Mouse (Mus musculus) midbrain, embryonic 16.5 days (tissue): ENCODE data around the gene Slc17a6. TPM values are rescaled to one million over a fixed set of nuclear protein-coding genes. Genes with fewer than 3 reads are reported as not detected.
"Not testable (repeated sequence)": the region's sequence is repeated elsewhere in the genome, so short reads cannot be mapped to it uniquely, and the experiment has no call there.

Experiments
- ATAC-seq: fragments of 200-750 bp; cut with Nextera tagmentation; 2 replicates; pipeline ENCODE4 v1.8.0; 2017; ENCODE audit warnings: moderate TSS enrichment
- H3K27ac ChIP-seq: fragments of 300-500 bp; sonication (generic); 2 replicates; pipeline ENCODE4 v1.5.1; 2014; ENCODE audit warnings: mild to moderate bottlenecking, low read length, mixed read lengths
- H3K27me3 ChIP-seq: fragments of 300-500 bp; sonication (generic); 2 replicates; pipeline ENCODE4 v1.6.1; 2014; ENCODE audit warnings: low read depth, low read length, mixed read lengths; ENCODE audit not compliant: control insufficient read depth, insufficient read depth
- H3K36me3 ChIP-seq: fragments of 300-500 bp; sonication (generic); 2 replicates; pipeline ENCODE4 v1.6.1; 2014; ENCODE audit warnings: mild to moderate bottlenecking, low read length, moderate library complexity, mixed read lengths; ENCODE audit not compliant: control insufficient read depth, insufficient read depth
- H3K4me1 ChIP-seq: fragments of 300-500 bp; sonication (generic); 2 replicates; pipeline ENCODE4 v1.6.1; 2014; ENCODE audit warnings: mild to moderate bottlenecking, low read length, mixed read lengths; ENCODE audit not compliant: control insufficient read depth, insufficient read depth
- H3K4me2 ChIP-seq: fragments of 300-500 bp; sonication (generic); 2 replicates; pipeline ENCODE4 v1.6.1; 2014; ENCODE audit warnings: mild to moderate bottlenecking, low read length, mixed read lengths
- H3K4me3 ChIP-seq: fragments of 300-500 bp; sonication (generic); 2 replicates; pipeline ENCODE4 v1.5.1; 2014; ENCODE audit warnings: low read depth, mild to moderate bottlenecking, low read length, moderate library complexity, mixed read lengths
- H3K9ac ChIP-seq: fragments of 300-500 bp; sonication (generic); 2 replicates; pipeline ENCODE4 v1.6.1; 2014; ENCODE audit warnings: low read depth, low read length, mixed read lengths
- H3K9me3 ChIP-seq: fragments of 300-500 bp; sonication (generic); replicated peaks from 2 replicates; pipeline ENCODE4 v1.6.1; 2014; ENCODE audit warnings: mild to moderate bottlenecking, low read length, mixed read lengths; ENCODE audit not compliant: control insufficient read depth, poor library complexity, severe bottlenecking
- WGBS: fragments of 180-500 bp; shearing (Covaris S2); extraction: QIAGEN DNeasy Blood & Tissue Kit; methylation state at CpG from one replicate; pipeline ENCODE4 v1.1.7; 2014; 5-methylcytosine and 5-hydroxymethylcytosine counted together
- polyA plus RNA-seq: library from polyadenylated mRNA; unstranded; fragments of >200 nt; fragmentation: Nextera tagmentation; extraction: Ambion mirVana; gene quantifications from 2 replicates; pipeline ENCODE4 v1.2.1, GENCODE M21; 2015

Gene Slc17a6
- polyA plus RNA-seq, 1 experiment from 2014 or later: 142 TPM

GRCm38 (mm10) chr7:51631171-51631570 lies 9.4 kb downstream of the Slc17a6 start:
- Histone ChIP-seq H3K27me3 (no peaks in the 10 kb centered on the region), H3K4me1 (no peaks in the 10 kb centered on the region), H3K9ac (peak overlapping the region; percentile 74), H3K36me3 (no peaks in the 10 kb centered on the region), H3K9me3 (no peaks in the 10 kb centered on the region), H3K4me3 (peak overlapping the region; percentile 36), H3K27ac (peak overlapping the region; percentile 88), H3K4me2 (peak overlapping the region; percentile 72)
- WGBS: 39% methylated on average over 3 of the region's 3 CpGs
- no peak for ATAC-seq

- Histone ChIP-seq H3K36me3 (no peaks in the 10 kb centered on the region), H3K9me3 (no peaks in the 10 kb centered on the region), H3K9ac (peak overlapping the region; percentile 27), H3K4me2 (peak overlapping the region; percentile 56), H3K27me3 (no peaks in the 10 kb centered on the region), H3K4me1 (no peaks in the 10 kb centered on the region; the same call in 1 of the 2 replicates), H3K4me3 (peak overlapping the region; percentile 35), H3K27ac (peak overlapping the region; percentile 84)
- peak; percentile 91 for ATAC-seq
- 2% methylated on average over 9 of the region's 9 CpGs for WGBS
These were observed 10.9 kb downstream of the Slc17a6 start for GRCm38 (mm10) chr7:51632543-51633229.

- H3K9me3 ChIP-seq: no peaks in the 10 kb centered on the region
- peak overlapping the region; percentile 18 for H3K4me3 ChIP-seq
- no peaks in the 10 kb centered on the region for H3K27me3 ChIP-seq
- ATAC-seq: peak; percentile 61
- H3K36me3 ChIP-seq: no peaks in the 10 kb centered on the region
- peak overlapping the region; percentile 56 for H3K4me2 ChIP-seq
- peak overlapping the region; percentile 84 for H3K27ac ChIP-seq
- WGBS: 2% methylated on average over 7 of the region's 7 CpGs
- H3K4me1 ChIP-seq: no peaks in the 10 kb centered on the region; the same call in 1 of the 2 replicates
- H3K9ac ChIP-seq: peak overlapping the region; percentile 27
These were observed 11.5 kb downstream of the Slc17a6 start for GRCm38 (mm10) chr7:51633230-51633844.

GRCm38 (mm10) chr7:51657152-51657551 lies 35.3 kb downstream of the Slc17a6 start:
- Histone ChIP-seq H3K9me3 (no peaks in the 10 kb centered on the region), H3K4me1 (no peaks in the 10 kb centered on the region), H3K36me3 (no peaks in the 10 kb centered on the region), H3K9ac (no peak overlapping the region), H3K27ac (no peak overlapping the region), H3K4me2 (no peak overlapping the region), H3K27me3 (no peaks in the 10 kb centered on the region), H3K4me3 (no peak overlapping the region)
- ATAC-seq: no peak
- 75% methylated on average over 3 of the region's 3 CpGs for WGBS

- Histone ChIP-seq H3K9ac (no peak overlapping the region), H3K27ac (peak overlapping the region; percentile 73), H3K9me3 (no peaks in the 10 kb centered on the region), H3K4me2 (no peak overlapping the region), H3K4me1 (0 out of 2 replicates have a peak, but pooled peaks cover 2% of the 10 kb centered on the region), H3K4me3 (no peak overlapping the region), H3K36me3 (no peaks in the 10 kb centered on the region), H3K27me3 (no peaks in the 10 kb centered on the region)
- WGBS: 5% methylated on average over 5 of the region's 5 CpGs
- ATAC-seq: peak; percentile 84
These were observed 40.6 kb downstream of the Slc17a6 start for GRCm38 (mm10) chr7:51662441-51662840.

GRCm38 (mm10) chr7:51693539-51694217 lies 71.9 kb downstream of the Slc17a6 start:
- no peaks in the 10 kb centered on the region for H3K27me3 ChIP-seq
- peaks cover 13% of the 10 kb centered on the region for H3K4me1 ChIP-seq
- H3K9ac ChIP-seq: no peak overlapping the region
- H3K36me3 ChIP-seq: no peaks in the 10 kb centered on the region
- ATAC-seq: peak; percentile 83
- peak overlapping the region; percentile 76 for H3K27ac ChIP-seq
- H3K9me3 ChIP-seq: no peaks in the 10 kb centered on the region
- WGBS: 65% methylated on average over 8 of the region's 8 CpGs
- no peak overlapping the region for H3K4me3 ChIP-seq
- H3K4me2 ChIP-seq: no peak overlapping the region

GRCm38 (mm10) chr7:51694452-51694851 lies 72.6 kb downstream of the Slc17a6 start:
- H3K27me3 ChIP-seq: no peaks in the 10 kb centered on the region
- H3K4me3 ChIP-seq: no peak overlapping the region
- no peaks in the 10 kb centered on the region for H3K9me3 ChIP-seq
- ATAC-seq: peak; percentile 78; the same call in 1 of the 2 replicates
- H3K36me3 ChIP-seq: no peaks in the 10 kb centered on the region
- H3K27ac ChIP-seq: peak overlapping the region; percentile 76
- no peak overlapping the region for H3K4me2 ChIP-seq
- no peak overlapping the region for H3K9ac ChIP-seq
- peaks cover 13% of the 10 kb centered on the region for H3K4me1 ChIP-seq
- 33% methylated on average over 4 of the region's 4 CpGs for WGBS

- 88% methylated on average over 3 of the region's 3 CpGs for WGBS
- Histone ChIP-seq H3K36me3 (no peaks in the 10 kb centered on the region), H3K9ac (no peak overlapping the region), H3K9me3 (no peaks in the 10 kb centered on the region), H3K4me2 (no peak overlapping the region), H3K4me1 (no peaks in the 10 kb centered on the region), H3K27ac (no peak overlapping the region), H3K4me3 (no peak overlapping the region), H3K27me3 (no peaks in the 10 kb centered on the region)
- no peak for ATAC-seq
These were observed 87.7 kb downstream of the Slc17a6 start for GRCm38 (mm10) chr7:51709508-51709907.

- not testable (repeated sequence) for ATAC-seq, H3K4me2 ChIP-seq, H3K4me1 ChIP-seq, H3K27ac ChIP-seq, H3K9ac ChIP-seq, H3K9me3 ChIP-seq, H3K27me3 ChIP-seq, H3K36me3 ChIP-seq, H3K4me3 ChIP-seq
- WGBS: 83% methylated on average over 3 of the region's 3 CpGs
These were observed 88.5 kb downstream of the Slc17a6 start for GRCm38 (mm10) chr7:51710346-51710745.
